Mouse (Mus musculus) thymus, postnatal 25 days (tissue): ENCODE measurements around the gene Bpifb2.

Experiments
- DNase-seq: peaks from one replicate; pipeline ENCODE4 v3.0.0; 2022

Gene Bpifb2

DNA sequence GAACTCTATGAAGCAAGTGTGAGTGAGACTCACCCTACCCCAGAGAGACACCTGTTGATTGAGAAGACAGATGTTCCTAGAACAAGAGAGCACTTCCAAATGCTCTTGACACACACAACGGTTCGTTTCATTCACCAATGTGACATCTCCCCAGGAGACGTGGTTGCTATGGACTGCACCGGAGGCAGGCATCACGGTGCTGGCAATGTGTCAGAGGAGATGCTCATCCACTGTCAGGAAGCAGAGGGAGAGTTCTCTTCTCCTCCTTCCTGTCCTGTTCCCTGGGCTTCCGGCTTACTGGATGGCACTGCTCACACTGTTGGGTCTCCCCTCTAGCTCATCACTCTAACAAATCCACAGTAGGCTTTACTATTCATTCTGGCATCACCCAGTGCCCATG, 58.5 kb downstream of the Bpifb2 start:
- DNase-seq, result no peak

GRCm38 (mm10) chr2:153935348-153935747, 60.5 kb downstream of the Bpifb2 start:
- no peak for DNase-seq

- DNase-seq, result no peak
Measured at GRCm38 (mm10) chr2:153937843-153938242, 63.0 kb downstream of the Bpifb2 start, which contains the start of gene Bpifb4. Gene Bpifb4 (plus strand): TSS chr2:153938212.

DNA sequence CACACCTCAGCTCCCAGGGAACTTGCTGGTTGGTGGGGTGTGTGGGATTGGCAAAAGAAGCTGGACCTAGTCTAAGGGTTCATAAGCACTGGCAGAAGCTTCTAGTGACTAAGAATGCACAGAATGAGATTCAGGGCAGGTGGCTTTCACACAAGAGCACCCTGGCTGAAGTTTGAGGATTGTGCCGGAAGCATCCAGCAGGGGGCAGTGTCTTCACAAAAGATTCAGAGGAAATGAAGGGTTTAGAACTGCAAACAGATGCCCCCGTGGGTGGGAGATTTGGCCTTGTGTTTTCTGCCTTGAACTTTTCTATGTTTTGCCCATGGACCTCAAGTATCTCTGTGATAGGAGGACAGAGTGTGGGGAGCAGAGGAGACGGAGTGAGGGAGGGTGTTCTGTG, 68.7 kb downstream of the Bpifb2 start:
- peak; percentile 52 for DNase-seq

DNA sequence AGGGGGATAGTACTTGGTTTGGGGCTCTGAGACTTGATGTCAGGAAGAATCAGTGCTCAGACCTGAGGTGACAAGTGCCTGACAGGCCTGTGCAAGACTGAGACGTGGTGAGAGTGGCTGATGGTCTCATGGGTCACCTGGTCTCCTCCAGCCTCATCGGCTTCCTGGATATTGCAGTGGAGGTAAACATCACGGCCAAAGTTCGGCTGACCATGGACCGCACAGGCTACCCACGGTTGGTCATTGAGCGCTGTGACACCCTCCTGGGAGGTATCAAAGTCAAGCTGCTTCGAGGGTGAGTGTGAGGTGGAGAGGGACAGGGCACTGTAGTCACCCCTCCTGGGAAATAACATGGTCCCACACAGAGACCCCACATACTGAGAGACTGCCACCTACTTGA, 69.7 kb downstream of the Bpifb2 start:
- no peak for DNase-seq
